ENCODE assay signal across 29 mouse cellular contexts in genomic region chr3:93201955-93202354, GRCm38 (mm10). TPM values are rescaled to one million over a fixed set of nuclear protein-coding genes. Genes with fewer than 3 reads are reported as not detected.
"Had no signal": no experiment of that assay in that cellular context is flagged by ENCODE, and none has a peak within 500 bp of the region (broad histone marks: within the 10 kb centered on the region; RNA-seq: fewer than 3 reads in every experiment).

No protein-coding gene starts in this region.

- H3K4me3 ChIP-seq: kidney, embryonic 15.5 days; liver, embryonic 13.5 days; midbrain, embryonic 12.5 days; neural tube, embryonic 12.5 days; neural tube, embryonic 15.5 days had no signal

- H3K9ac ChIP-seq: kidney, embryonic 15.5 days; liver, embryonic 13.5 days; lung, embryonic 14.5 days; midbrain, embryonic 12.5 days; neural tube, embryonic 12.5 days; neural tube, embryonic 15.5 days had no signal

- ATAC-seq: intestine, postnatal 0 days; lung, postnatal 0 days had no signal

- H3K4me1 ChIP-seq: kidney, embryonic 15.5 days; liver, embryonic 13.5 days; midbrain, embryonic 12.5 days; neural tube, embryonic 12.5 days; neural tube, embryonic 15.5 days had no signal

- DNase-seq: kidney, adult 2 months; kidney, postnatal 14 days; kidney, postnatal 4 days; left cerebral cortex, postnatal 4 days; liver, embryonic 13.5 days; lung, embryonic 14.5 days; retina, postnatal 1 day; right cerebral cortex, postnatal 25 days; thymus, adult 18-20 months; thymus, postnatal 36 days had no signal

- H3K4me2 ChIP-seq: kidney, embryonic 15.5 days; liver, embryonic 13.5 days; lung, embryonic 14.5 days; midbrain, embryonic 12.5 days; neural tube, embryonic 12.5 days; neural tube, embryonic 15.5 days had no signal

- H3K27ac ChIP-seq: kidney, embryonic 15.5 days; liver, embryonic 13.5 days; macrophage; midbrain, embryonic 12.5 days; neural tube, embryonic 12.5 days; neural tube, embryonic 15.5 days had no signal

- H3K36me3 ChIP-seq: kidney, embryonic 15.5 days; liver, embryonic 13.5 days; midbrain, embryonic 12.5 days; neural tube, embryonic 12.5 days; neural tube, embryonic 15.5 days had no signal

- H3K9me3 ChIP-seq: kidney, embryonic 15.5 days had no signal

- H3K27me3 ChIP-seq: kidney, embryonic 15.5 days; liver, embryonic 13.5 days; midbrain, embryonic 12.5 days; neural tube, embryonic 12.5 days; neural tube, embryonic 15.5 days had no signal

RNA-seq across cellular contexts. Expression of gene Flg2, which starts 4.9 kb away (rescaled TPM):
- total RNA-seq: layer of hippocampus, adult 18-20 months; layer of hippocampus, postnatal 14 days; left cerebral cortex, adult 8-10 months; left cerebral cortex, postnatal 14 days; left cerebral cortex, postnatal 4 days; liver, adult 2 months; megakaryocyte-erythroid progenitor cell, adult 5-6 weeks had no signal
- polyA plus RNA-seq: intestine, postnatal 0 days; kidney, adult 2 months; kidney, embryonic 15.5 days; liver, adult 2 months; liver, embryonic 13.5 days; liver, embryonic 16.5 days; lung, embryonic 14.5 days; lung, postnatal 0 days; macrophage; midbrain, embryonic 12.5 days; neural tube, embryonic 12.5 days; neural tube, embryonic 15.5 days; small intestine, adult 2 months; spleen, adult 2 months; stomach, embryonic 16.5 days; testis, adult 2 months; urinary bladder, adult 2 months had no signal

RNA-seq across cellular contexts. Expression of gene Crnn, which starts 57.4 kb away (rescaled TPM):
- total RNA-seq: layer of hippocampus, adult 18-20 months; layer of hippocampus, postnatal 14 days; left cerebral cortex, adult 8-10 months; left cerebral cortex, postnatal 14 days; left cerebral cortex, postnatal 4 days; liver, adult 2 months; megakaryocyte-erythroid progenitor cell, adult 5-6 weeks had no signal
- polyA plus RNA-seq: intestine, postnatal 0 days; kidney, adult 2 months; kidney, embryonic 15.5 days; liver, adult 2 months; liver, embryonic 13.5 days; liver, embryonic 16.5 days; lung, embryonic 14.5 days; lung, postnatal 0 days; macrophage; midbrain, embryonic 12.5 days; neural tube, embryonic 12.5 days; neural tube, embryonic 15.5 days; small intestine, adult 2 months; spleen, adult 2 months; testis, adult 2 months; urinary bladder, adult 2 months had no signal
